Mouse (Mus musculus) heart, postnatal 0 days (tissue): ENCODE data around the gene Nudt5.
A peak's percentile ranks its signal among the peaks of the same experiment; 100 is the strongest.

Experiments
- CTCF ChIP-seq: IDR thresholded peaks from 2 replicates; pipeline ENCODE4 v1.5.1; 2016; ENCODE audit warnings: antibody characterized with exemption, control low read depth, low read depth
- EP300 ChIP-seq: IDR thresholded peaks from 2 replicates; pipeline ENCODE4 v1.6.1; 2016; ENCODE audit warnings: antibody characterized with exemption, low read depth

DNA sequence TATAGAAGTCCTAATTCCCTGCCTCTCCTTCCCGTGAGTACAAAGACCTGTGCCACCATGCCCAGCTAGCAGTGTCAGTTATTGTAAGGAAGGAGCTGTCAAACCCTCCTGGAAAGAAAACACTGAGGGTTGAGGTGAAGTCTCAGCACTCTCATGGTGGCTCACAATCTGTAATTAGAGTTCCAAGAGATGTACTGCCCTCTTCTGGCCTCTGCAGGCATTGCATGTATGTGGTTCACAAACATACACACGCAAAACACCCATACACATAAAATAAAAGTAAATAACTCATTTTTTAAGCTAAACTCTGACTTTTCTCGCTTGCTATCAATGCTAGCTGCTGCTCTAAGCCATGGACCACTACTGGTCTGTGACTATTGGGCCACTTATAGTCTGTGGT lies 61.8 kb downstream of the Nudt5 start:
- peak; percentile 55 for TF ChIP-seq CTCF
- TF ChIP-seq EP300, result no peak
